Mouse (Mus musculus): ENCODE measurements at regions not wholly inside any gene's neighbourhood (a gene's known extent, or its start where the extent isn't known, plus 50 kb on each side); places are given as distances from the start of the nearest gene placed in this dataset.

DNA sequence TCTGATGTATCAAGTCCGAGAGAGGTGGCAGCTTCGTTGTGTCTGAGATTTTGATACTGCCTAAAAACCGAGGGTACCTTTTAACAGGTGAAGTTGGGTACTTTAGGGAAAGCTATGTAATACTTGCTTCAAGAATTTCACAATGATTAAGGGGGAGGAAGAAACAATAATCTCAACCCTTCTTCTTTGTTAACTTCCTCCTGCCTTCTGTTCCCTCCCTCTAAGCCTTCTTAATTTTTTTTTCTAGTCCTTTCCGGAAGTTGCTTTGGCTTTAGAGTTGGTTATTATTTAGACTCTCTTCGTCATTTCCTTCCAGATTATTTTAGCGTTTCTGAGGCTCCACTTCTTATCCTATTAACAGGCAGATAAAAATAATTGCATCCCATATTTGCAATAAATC, 121.2 kb downstream of the Btg1 start:
- WGBS: 90% methylated on average over 6 of the region's 6 CpGs
- H3K4me3 ChIP-seq (replicated peaks; ENCODE audit: low read length): no peak overlapping the region
- no peaks in the 10 kb centered on the region; the same call in 1 of the 2 replicates for H3K4me1 ChIP-seq (replicated peaks; ENCODE audit: control insufficient read depth, insufficient read depth, low read length)
- no peaks in the 10 kb centered on the region for H3K36me3 ChIP-seq (ENCODE audit: control insufficient read depth, insufficient read depth)
- H3K9ac ChIP-seq (replicated peaks; ENCODE audit: low read depth, low read length): no peak overlapping the region
- no peak overlapping the region for H3K4me2 ChIP-seq (ENCODE audit: low read length)
- H3K27ac ChIP-seq (ENCODE audit: low read length): no peak overlapping the region
- ATAC-seq: no peak
- no peaks in the 10 kb centered on the region for H3K27me3 ChIP-seq (replicated peaks; ENCODE audit: control insufficient read depth, insufficient read depth, low read length)
- H3K9me3 ChIP-seq (ENCODE audit: control insufficient read depth, low read length): no peaks in the 10 kb centered on the region

DNA sequence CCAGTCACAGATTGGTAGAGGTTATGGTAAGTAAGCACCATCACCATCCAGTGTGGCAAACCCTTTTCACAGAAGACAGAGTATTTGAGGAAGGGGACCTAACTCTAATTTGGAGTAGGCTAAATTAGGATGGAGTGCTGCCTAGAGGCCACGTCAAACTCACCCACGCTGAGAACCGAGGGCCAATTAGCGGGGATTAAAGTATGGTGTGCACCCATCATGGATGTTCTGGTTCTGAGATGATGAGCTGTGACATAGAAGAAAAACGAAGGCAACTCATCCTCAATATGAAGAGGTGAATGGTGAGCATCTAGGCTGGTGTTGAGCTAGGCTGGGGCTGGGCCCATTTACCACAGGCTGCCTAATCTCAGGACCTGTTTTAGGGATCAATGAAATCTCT, 121.8 kb downstream of the Btg1 start:
- H3K4me1 ChIP-seq (replicated peaks; ENCODE audit: control insufficient read depth, insufficient read depth, low read length): no peaks in the 10 kb centered on the region; the same call in 1 of the 2 replicates
- H3K27me3 ChIP-seq (replicated peaks; ENCODE audit: control insufficient read depth, insufficient read depth, low read length): no peaks in the 10 kb centered on the region
- ATAC-seq: no peak

DNA sequence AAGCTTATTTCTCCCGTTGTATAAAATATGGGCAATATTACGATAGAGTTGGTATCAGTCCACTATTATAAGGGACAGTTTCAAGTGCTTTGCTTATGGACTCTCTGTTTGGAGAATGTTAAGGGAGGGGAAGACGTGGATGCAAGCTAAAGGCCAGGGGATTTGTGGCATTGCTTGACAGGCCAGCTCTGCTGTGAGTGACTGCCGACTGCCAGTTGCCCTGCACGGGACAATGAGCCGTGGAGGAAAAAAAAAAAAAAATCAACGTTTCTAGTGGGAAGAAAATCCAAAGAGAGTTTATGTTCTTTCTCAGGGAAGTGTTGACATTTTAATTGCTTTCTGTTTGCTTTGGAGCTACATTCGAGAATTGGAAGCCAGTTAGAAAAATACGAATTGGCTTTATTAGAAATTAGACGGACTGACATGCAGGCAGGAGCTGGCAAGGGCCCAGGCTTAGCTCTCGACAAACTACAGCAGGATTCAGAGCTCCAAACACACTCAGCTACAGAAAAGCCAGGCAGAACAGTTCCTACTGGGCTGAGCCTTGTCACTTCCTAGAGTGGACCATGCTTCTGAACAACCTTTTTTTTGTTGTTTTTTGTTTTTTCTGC, 127.5 kb downstream of the Btg1 start:
- Histone ChIP-seq H3K4me1 (replicated peaks; ENCODE audit: control insufficient read depth, insufficient read depth, low read length) (peaks cover 21% of the 10 kb centered on the region), H3K9me3 (ENCODE audit: control insufficient read depth, low read length) (no peaks in the 10 kb centered on the region), H3K4me3 (replicated peaks; ENCODE audit: low read length) (no peak overlapping the region), H3K27ac (ENCODE audit: low read length) (peak overlapping the region; percentile 39), H3K4me2 (ENCODE audit: low read length) (peak overlapping the region; percentile 12), H3K9ac (replicated peaks; ENCODE audit: low read depth, low read length) (no peak overlapping the region; the same call in 1 of the 2 replicates), H3K36me3 (ENCODE audit: control insufficient read depth, insufficient read depth) (no peaks in the 10 kb centered on the region), H3K27me3 (replicated peaks; ENCODE audit: control insufficient read depth, insufficient read depth, low read length) (no peaks in the 10 kb centered on the region)
- 22% methylated on average over 11 of the region's 11 CpGs for WGBS
- ATAC-seq: peak; percentile 53; the same call in 1 of the 2 replicates

More for the DNA sequence above, 121.8 kb downstream of the Btg1 start:
- Histone ChIP-seq H3K9me3 (ENCODE audit: control insufficient read depth, low read length) (no peaks in the 10 kb centered on the region), H3K4me3 (replicated peaks; ENCODE audit: low read length) (no peak overlapping the region), H3K36me3 (ENCODE audit: control insufficient read depth, insufficient read depth) (no peaks in the 10 kb centered on the region), H3K4me2 (ENCODE audit: low read length) (no peak overlapping the region), H3K9ac (replicated peaks; ENCODE audit: low read depth, low read length) (no peak overlapping the region), H3K27ac (ENCODE audit: low read length) (no peak overlapping the region)
- WGBS: 88% methylated on average over 5 of the region's 5 CpGs

- H3K4me1 ChIP-seq (replicated peaks; ENCODE audit: control insufficient read depth, insufficient read depth, low read length): peaks cover 30% of the 10 kb centered on the region
- no peak overlapping the region for H3K4me3 ChIP-seq (replicated peaks; ENCODE audit: low read length)
- peak overlapping the region; percentile 59 for H3K27ac ChIP-seq (ENCODE audit: low read length)
- H3K27me3 ChIP-seq (replicated peaks; ENCODE audit: control insufficient read depth, insufficient read depth, low read length): no peaks in the 10 kb centered on the region
- peak; percentile 81 for ATAC-seq
- no peak overlapping the region for H3K9ac ChIP-seq (replicated peaks; ENCODE audit: low read depth, low read length)
- H3K36me3 ChIP-seq (ENCODE audit: control insufficient read depth, insufficient read depth): no peaks in the 10 kb centered on the region
- H3K9me3 ChIP-seq (ENCODE audit: control insufficient read depth, low read length): no peaks in the 10 kb centered on the region
- no peak overlapping the region; the same call in 1 of the 2 replicates for H3K4me2 ChIP-seq (ENCODE audit: low read length)
- WGBS: 36% methylated on average over 9 of the region's 9 CpGs
Measured at GRCm38 (mm10) chr10:96747015-96747663, 130.3 kb downstream of the Btg1 start.

GRCm38 (mm10) chr10:96750861-96751260, 134.1 kb downstream of the Btg1 start:
- Histone ChIP-seq H3K9me3 (ENCODE audit: control insufficient read depth, low read length) (no peaks in the 10 kb centered on the region), H3K36me3 (ENCODE audit: control insufficient read depth, insufficient read depth) (no peaks in the 10 kb centered on the region), H3K4me3 (replicated peaks; ENCODE audit: low read length) (no peak overlapping the region), H3K27me3 (replicated peaks; ENCODE audit: control insufficient read depth, insufficient read depth, low read length) (no peaks in the 10 kb centered on the region), H3K9ac (replicated peaks; ENCODE audit: low read depth, low read length) (no peak overlapping the region), H3K27ac (ENCODE audit: low read length) (no peak overlapping the region), H3K4me2 (ENCODE audit: low read length) (no peak overlapping the region), H3K4me1 (replicated peaks; ENCODE audit: control insufficient read depth, insufficient read depth, low read length) (peaks cover 24% of the 10 kb centered on the region)
- ATAC-seq: no peak
- WGBS: 61% methylated on average over 5 of the region's 5 CpGs

GRCm38 (mm10) chr10:96751580-96752264, 134.9 kb downstream of the Btg1 start:
- H3K9me3 ChIP-seq (ENCODE audit: control insufficient read depth, low read length): no peaks in the 10 kb centered on the region
- ATAC-seq: peak; percentile 83
- no peaks in the 10 kb centered on the region for H3K27me3 ChIP-seq (replicated peaks; ENCODE audit: control insufficient read depth, insufficient read depth, low read length)
- peak overlapping the region; percentile 18 for H3K4me3 ChIP-seq (replicated peaks; ENCODE audit: low read length)
- H3K4me2 ChIP-seq (ENCODE audit: low read length): peak overlapping the region; percentile 44
- peaks cover 28% of the 10 kb centered on the region for H3K4me1 ChIP-seq (replicated peaks; ENCODE audit: control insufficient read depth, insufficient read depth, low read length)
- 16% methylated on average over 12 of the region's 12 CpGs for WGBS
- no peaks in the 10 kb centered on the region for H3K36me3 ChIP-seq (ENCODE audit: control insufficient read depth, insufficient read depth)
- H3K9ac ChIP-seq (replicated peaks; ENCODE audit: low read depth, low read length): peak overlapping the region; percentile 48
- peak overlapping the region; percentile 71 for H3K27ac ChIP-seq (ENCODE audit: low read length)

GRCm38 (mm10) chr10:96752531-96752930, 135.7 kb downstream of the Btg1 start:
- Histone ChIP-seq H3K36me3 (ENCODE audit: control insufficient read depth, insufficient read depth) (no peaks in the 10 kb centered on the region), H3K4me3 (replicated peaks; ENCODE audit: low read length) (no peak overlapping the region), H3K27me3 (replicated peaks; ENCODE audit: control insufficient read depth, insufficient read depth, low read length) (no peaks in the 10 kb centered on the region), H3K4me1 (replicated peaks; ENCODE audit: control insufficient read depth, insufficient read depth, low read length) (peaks cover 20% of the 10 kb centered on the region), H3K9me3 (ENCODE audit: control insufficient read depth, low read length) (no peaks in the 10 kb centered on the region), H3K9ac (replicated peaks; ENCODE audit: low read depth, low read length) (no peak overlapping the region), H3K4me2 (ENCODE audit: low read length) (no peak overlapping the region), H3K27ac (ENCODE audit: low read length) (no peak overlapping the region)
- no peak for ATAC-seq
- 91% methylated on average over 5 of the region's 5 CpGs for WGBS

DNA sequence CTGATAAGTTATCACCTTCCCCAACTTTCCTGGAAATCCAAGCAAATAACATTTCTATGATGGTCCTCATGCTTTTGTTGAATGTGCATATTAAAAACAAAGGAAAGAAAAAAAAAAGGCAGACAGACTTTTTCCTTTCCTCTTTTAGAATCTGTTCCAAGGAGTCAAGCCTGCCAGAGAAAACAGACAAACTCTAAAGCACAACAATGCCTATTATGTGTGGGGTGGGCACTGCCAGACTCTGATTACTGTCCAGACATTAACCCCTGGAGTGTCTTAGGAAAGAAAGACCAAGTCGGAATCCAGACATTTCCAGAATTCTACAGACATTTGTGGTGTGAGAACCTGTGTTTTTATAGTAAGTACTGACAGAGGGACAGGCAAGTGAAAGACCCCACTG, 136.7 kb downstream of the Btg1 start:
- Histone ChIP-seq H3K4me1 (replicated peaks; ENCODE audit: control insufficient read depth, insufficient read depth, low read length) (peaks cover 20% of the 10 kb centered on the region), H3K4me2 (ENCODE audit: low read length) (no peak overlapping the region), H3K27ac (ENCODE audit: low read length) (no peak overlapping the region), H3K27me3 (replicated peaks; ENCODE audit: control insufficient read depth, insufficient read depth, low read length) (no peaks in the 10 kb centered on the region), H3K9ac (replicated peaks; ENCODE audit: low read depth, low read length) (no peak overlapping the region), H3K4me3 (replicated peaks; ENCODE audit: low read length) (no peak overlapping the region), H3K9me3 (ENCODE audit: control insufficient read depth, low read length) (no peaks in the 10 kb centered on the region), H3K36me3 (ENCODE audit: control insufficient read depth, insufficient read depth) (no peaks in the 10 kb centered on the region)
- ATAC-seq: no peak
- WGBS: 41% methylated on average over 1 of the region's 1 CpGs

GRCm38 (mm10) chr10:96755674-96756073, 138.9 kb downstream of the Btg1 start:
- H3K4me3 ChIP-seq (replicated peaks; ENCODE audit: low read length): no peak overlapping the region
- no peaks in the 10 kb centered on the region for H3K36me3 ChIP-seq (ENCODE audit: control insufficient read depth, insufficient read depth)
- peak; percentile 69 for ATAC-seq
- H3K9ac ChIP-seq (replicated peaks; ENCODE audit: low read depth, low read length): no peak overlapping the region; the same call in 1 of the 2 replicates
- no peak overlapping the region for H3K4me2 ChIP-seq (ENCODE audit: low read length)
- peak overlapping the region; percentile 55 for H3K27ac ChIP-seq (ENCODE audit: low read length)
- no peaks in the 10 kb centered on the region for H3K27me3 ChIP-seq (replicated peaks; ENCODE audit: control insufficient read depth, insufficient read depth, low read length)
- H3K4me1 ChIP-seq (replicated peaks; ENCODE audit: control insufficient read depth, insufficient read depth, low read length): peaks cover 20% of the 10 kb centered on the region
- no peaks in the 10 kb centered on the region for H3K9me3 ChIP-seq (ENCODE audit: control insufficient read depth, low read length)
- 16% methylated on average over 8 of the region's 8 CpGs for WGBS
